Mouse (Mus musculus) cortical plate, adult 2 months (tissue): Measurements from ENCODE around the gene Lad1.

Experiments
- CTCF ChIP-seq: fragments of 200-500 bp; IDR thresholded peaks from 2 replicates; pipeline ENCODE4 v1.5.1; 2011; ENCODE audit warnings: mild to moderate bottlenecking, control low read depth, low read length; ENCODE audit not compliant: insufficient read depth; ENCODE audit errors: extremely low read depth
- POLR2A ChIP-seq: fragments of 200-500 bp; IDR thresholded peaks from 2 replicates; pipeline ENCODE4 v1.6.1; 2011; ENCODE audit warnings: mild to moderate bottlenecking, low read length, control low read depth; ENCODE audit not compliant: insufficient read depth; ENCODE audit errors: extremely low read depth

GRCm38 (mm10) chr1:135852044-135852756 lies 33.8 kb downstream of the Lad1 start:
- TF ChIP-seq CTCF (no peak), POLR2A (no peak)
